Mouse (Mus musculus) cerebellum, adult 2 months (tissue): ENCODE measurements around the gene Nqo1.

Experiments
- CTCF ChIP-seq: fragments of 200-500 bp; IDR thresholded peaks from 2 replicates; pipeline ENCODE4 v1.5.1; 2011; ENCODE audit warnings: low read depth, mild to moderate bottlenecking, control low read depth, low read length, moderate library complexity, borderline replicate concordance; ENCODE audit not compliant: insufficient read depth
- POLR2A ChIP-seq: fragments of 200-500 bp; IDR thresholded peaks from 2 replicates; pipeline ENCODE4 v1.6.1; 2011; ENCODE audit warnings: low read length, control low read depth, borderline replicate concordance; ENCODE audit not compliant: insufficient read depth

GRCm38 (mm10) chr8:107385063-107385462, 17.9 kb downstream of the Nqo1 start:
- TF ChIP-seq CTCF (no peak), POLR2A (no peak)
